Mouse (Mus musculus): Measurements from ENCODE around the gene Celf2. TPM values are rescaled to one million over a fixed set of nuclear protein-coding genes. Genes with fewer than 3 reads are reported as not detected.

Celf2 gene
- polyA plus RNA-seq, 1 experiment from 2014 or later = 52.0 TPM

- Histone ChIP-seq H3K9me3 (no peaks in the 10 kb centered on the region), H3K36me3 (no peaks in the 10 kb centered on the region)
- ATAC-seq = no peak
Measured at GRCm38 (mm10) chr2:6633115-6633514, 876.2 kb downstream of the Celf2 start.

GRCm38 (mm10) chr2:6623802-6624201, 885.6 kb downstream of the Celf2 start:
- Histone ChIP-seq H3K4me1 (replicated peaks) (no peaks in the 10 kb centered on the region), H3K9ac (no peak overlapping the region), H3K27me3 (replicated peaks) (no peaks in the 10 kb centered on the region), H3K4me2 (replicated peaks) (no peak overlapping the region), H3K9me3 (no peaks in the 10 kb centered on the region), H3K4me3 (replicated peaks) (no peak overlapping the region), H3K36me3 (no peaks in the 10 kb centered on the region), H3K27ac (no peak overlapping the region)
- WGBS = 66% methylated on average over 4 of the region's 4 CpGs
- no peak for ATAC-seq

More at GRCm38 (mm10) chr2:6633115-6633514, 876.2 kb downstream of the Celf2 start:
- 91% methylated on average over 1 of the region's 1 CpGs for WGBS
- no peaks in the 10 kb centered on the region for H3K27me3 ChIP-seq (replicated peaks)
- H3K27ac ChIP-seq = no peak overlapping the region
- H3K4me2 ChIP-seq (replicated peaks) = no peak overlapping the region
- H3K4me3 ChIP-seq (replicated peaks) = no peak overlapping the region
- H3K4me1 ChIP-seq (replicated peaks) = no peaks in the 10 kb centered on the region
- H3K9ac ChIP-seq = no peak overlapping the region

- 66% methylated on average over 5 of the region's 5 CpGs for WGBS
Measured at GRCm38 (mm10) chr2:6622082-6622481, 887.3 kb downstream of the Celf2 start.

GRCm38 (mm10) chr2:6618856-6619255, 890.5 kb downstream of the Celf2 start:
- H3K4me3 ChIP-seq (replicated peaks) = no peak overlapping the region
- no peaks in the 10 kb centered on the region for H3K27me3 ChIP-seq (replicated peaks)
- no peak for ATAC-seq
- H3K36me3 ChIP-seq = no peaks in the 10 kb centered on the region
- H3K27ac ChIP-seq = no peak overlapping the region
- H3K9ac ChIP-seq = no peak overlapping the region
- H3K4me2 ChIP-seq (replicated peaks) = no peak overlapping the region
- no peaks in the 10 kb centered on the region for H3K9me3 ChIP-seq
- H3K4me1 ChIP-seq (replicated peaks) = no peaks in the 10 kb centered on the region
- 89% methylated on average over 3 of the region's 3 CpGs for WGBS

More at GRCm38 (mm10) chr2:6622082-6622481, 887.3 kb downstream of the Celf2 start:
- no peak overlapping the region for H3K4me2 ChIP-seq (replicated peaks)
- H3K36me3 ChIP-seq = no peaks in the 10 kb centered on the region
- no peak overlapping the region for H3K4me3 ChIP-seq (replicated peaks)
- H3K27me3 ChIP-seq (replicated peaks) = no peaks in the 10 kb centered on the region
- no peak for ATAC-seq
- no peak overlapping the region for H3K27ac ChIP-seq
- no peaks in the 10 kb centered on the region for H3K9me3 ChIP-seq
- H3K4me1 ChIP-seq (replicated peaks) = no peaks in the 10 kb centered on the region
- no peak overlapping the region for H3K9ac ChIP-seq

- ATAC-seq = no peak
- 85% methylated on average over 1 of the region's 1 CpGs for WGBS
- no peaks in the 10 kb centered on the region for H3K36me3 ChIP-seq
- no peak overlapping the region for H3K4me3 ChIP-seq (replicated peaks)
- no peak overlapping the region for H3K27ac ChIP-seq
- H3K9me3 ChIP-seq = no peaks in the 10 kb centered on the region
- H3K4me2 ChIP-seq (replicated peaks) = no peak overlapping the region
- H3K9ac ChIP-seq = no peak overlapping the region
- no peaks in the 10 kb centered on the region for H3K27me3 ChIP-seq (replicated peaks)
- no peaks in the 10 kb centered on the region for H3K4me1 ChIP-seq (replicated peaks)
Measured at GRCm38 (mm10) chr2:6618450-6618849, 890.9 kb downstream of the Celf2 start.

GRCm38 (mm10) chr2:6604347-6604746, 905.0 kb downstream of the Celf2 start:
- no peak overlapping the region for H3K27ac ChIP-seq
- no peaks in the 10 kb centered on the region for H3K9me3 ChIP-seq
- no peak overlapping the region for H3K4me3 ChIP-seq (replicated peaks)
- no peak overlapping the region for H3K4me2 ChIP-seq (replicated peaks)
- H3K27me3 ChIP-seq (replicated peaks) = no peaks in the 10 kb centered on the region
- no peak for ATAC-seq
- no peak overlapping the region for H3K9ac ChIP-seq
- no peaks in the 10 kb centered on the region for H3K4me1 ChIP-seq (replicated peaks)
- WGBS = 82% methylated on average over 2 of the region's 2 CpGs
- no peaks in the 10 kb centered on the region for H3K36me3 ChIP-seq

GRCm38 (mm10) chr2:6603880-6604279, 905.5 kb downstream of the Celf2 start:
- no peaks in the 10 kb centered on the region for H3K4me1 ChIP-seq (replicated peaks)
- H3K36me3 ChIP-seq = no peaks in the 10 kb centered on the region
- no peak overlapping the region for H3K4me2 ChIP-seq (replicated peaks)
- H3K9ac ChIP-seq = no peak overlapping the region
- no peaks in the 10 kb centered on the region for H3K9me3 ChIP-seq
- no peaks in the 10 kb centered on the region for H3K27me3 ChIP-seq (replicated peaks)
- H3K4me3 ChIP-seq (replicated peaks) = no peak overlapping the region
- WGBS = 76% methylated on average over 6 of the region's 6 CpGs
- H3K27ac ChIP-seq = no peak overlapping the region
- no peak for ATAC-seq

GRCm38 (mm10) chr2:6602163-6602562, 907.2 kb downstream of the Celf2 start:
- Histone ChIP-seq H3K36me3 (no peaks in the 10 kb centered on the region), H3K9me3 (no peaks in the 10 kb centered on the region), H3K27me3 (replicated peaks) (no peaks in the 10 kb centered on the region), H3K27ac (no peak overlapping the region), H3K9ac (no peak overlapping the region), H3K4me3 (replicated peaks) (no peak overlapping the region), H3K4me2 (replicated peaks) (no peak overlapping the region), H3K4me1 (replicated peaks) (no peaks in the 10 kb centered on the region)
- 85% methylated on average over 4 of the region's 4 CpGs for WGBS
- peak; percentile 45; the same call in 1 of the 2 replicates for ATAC-seq

GRCm38 (mm10) chr2:6598879-6599167, 910.5 kb downstream of the Celf2 start:
- H3K27ac ChIP-seq = no peak overlapping the region
- no peak for ATAC-seq
- H3K4me1 ChIP-seq (replicated peaks) = no peaks in the 10 kb centered on the region
- H3K9me3 ChIP-seq = no peaks in the 10 kb centered on the region
- H3K4me3 ChIP-seq (replicated peaks) = no peak overlapping the region
- no peak overlapping the region for H3K4me2 ChIP-seq (replicated peaks)
- H3K36me3 ChIP-seq = no peaks in the 10 kb centered on the region
- no peaks in the 10 kb centered on the region for H3K27me3 ChIP-seq (replicated peaks)
- H3K9ac ChIP-seq = no peak overlapping the region
- 93% methylated on average over 1 of the region's 1 CpGs for WGBS

- Histone ChIP-seq H3K27ac (no peak overlapping the region), H3K4me2 (replicated peaks) (no peak overlapping the region), H3K9me3 (no peaks in the 10 kb centered on the region), H3K4me3 (replicated peaks) (no peak overlapping the region), H3K27me3 (replicated peaks) (no peaks in the 10 kb centered on the region), H3K4me1 (replicated peaks) (no peaks in the 10 kb centered on the region), H3K36me3 (no peaks in the 10 kb centered on the region), H3K9ac (no peak overlapping the region)
- no peak for ATAC-seq
- WGBS = 78% methylated on average over 8 of the region's 8 CpGs
Measured at GRCm38 (mm10) chr2:6598124-6598878, 911.1 kb downstream of the Celf2 start.

- WGBS = 50% methylated on average over 1 of the region's 1 CpGs
- H3K9ac ChIP-seq = no peak overlapping the region
- H3K27me3 ChIP-seq (replicated peaks) = no peaks in the 10 kb centered on the region
- no peak overlapping the region for H3K4me2 ChIP-seq (replicated peaks)
- H3K4me3 ChIP-seq (replicated peaks) = no peak overlapping the region
- no peaks in the 10 kb centered on the region for H3K4me1 ChIP-seq (replicated peaks)
- no peak overlapping the region for H3K27ac ChIP-seq
- no peaks in the 10 kb centered on the region for H3K36me3 ChIP-seq
- no peak for ATAC-seq
- H3K9me3 ChIP-seq = no peaks in the 10 kb centered on the region
Measured at GRCm38 (mm10) chr2:6594736-6595135, 914.6 kb downstream of the Celf2 start.

- Histone ChIP-seq H3K4me2 (replicated peaks) (no peak overlapping the region), H3K9me3 (no peaks in the 10 kb centered on the region), H3K27ac (no peak overlapping the region), H3K4me3 (replicated peaks) (no peak overlapping the region), H3K36me3 (no peaks in the 10 kb centered on the region), H3K4me1 (replicated peaks) (no peaks in the 10 kb centered on the region), H3K27me3 (replicated peaks) (no peaks in the 10 kb centered on the region), H3K9ac (no peak overlapping the region)
- 76% methylated on average over 3 of the region's 3 CpGs for WGBS
- ATAC-seq = no peak
Measured at GRCm38 (mm10) chr2:6594160-6594559, 915.2 kb downstream of the Celf2 start.

GRCm38 (mm10) chr2:6593739-6594138, 915.6 kb downstream of the Celf2 start:
- H3K27me3 ChIP-seq (replicated peaks) = no peaks in the 10 kb centered on the region
- H3K36me3 ChIP-seq = no peaks in the 10 kb centered on the region
- no peak overlapping the region for H3K4me3 ChIP-seq (replicated peaks)
- H3K9ac ChIP-seq = no peak overlapping the region
- WGBS = 74% methylated on average over 14 of the region's 14 CpGs
- no peaks in the 10 kb centered on the region for H3K9me3 ChIP-seq
- H3K27ac ChIP-seq = no peak overlapping the region
- no peaks in the 10 kb centered on the region for H3K4me1 ChIP-seq (replicated peaks)
- ATAC-seq = no peak
- no peak overlapping the region for H3K4me2 ChIP-seq (replicated peaks)

Data from intestine, embryonic 15.5 days (tissue).